Comparison of ENCODE assay signal across 8 mouse cellular contexts in the genomic region with DNA sequence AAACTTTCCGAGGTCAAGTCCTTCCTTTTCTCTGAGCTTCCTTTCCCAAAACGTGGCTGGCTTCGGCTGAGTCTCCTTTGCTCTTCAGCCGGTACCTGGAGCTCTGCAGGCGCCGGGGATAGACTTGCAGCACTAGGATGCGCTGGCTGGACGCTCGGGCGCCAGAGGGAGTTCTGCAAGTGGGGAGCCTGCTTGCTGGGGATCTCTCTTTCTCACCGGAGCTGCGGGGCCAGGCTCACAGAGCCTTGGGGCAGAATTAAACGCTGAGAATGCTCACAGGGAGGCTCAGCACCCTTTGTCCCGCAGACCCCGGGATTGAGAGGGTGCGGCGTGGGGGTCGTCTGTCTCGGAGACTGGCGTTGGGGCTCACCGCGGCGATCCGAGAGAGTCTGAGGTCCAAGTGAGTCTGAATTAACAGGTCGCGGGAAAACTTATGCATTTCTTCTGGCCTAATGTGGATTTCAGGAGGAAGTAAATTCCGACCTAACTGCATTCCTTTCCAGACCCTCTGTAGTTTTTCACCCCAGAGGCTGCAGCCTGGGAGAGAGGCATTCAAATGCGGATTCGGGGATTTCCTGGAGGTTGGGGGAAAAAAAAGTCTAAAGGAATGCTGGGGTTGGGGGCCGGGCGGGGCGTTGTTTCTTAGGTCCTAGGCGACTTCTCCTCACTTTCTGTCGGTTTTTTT. TPM values are rescaled to one million over a fixed set of nuclear protein-coding genes. Genes with fewer than 3 reads are reported as not detected.
DNase-seq lines count a peak whose midpoint lies in the region; ATAC-seq and TF ChIP-seq lines count a peak whose summit lies in the region.

No protein-coding gene starts in this region.

- no peaks in the 10 kb centered on the region for H3K4me1 ChIP-seq in embryonic facial prominence, embryonic 11.5 days (ENCODE audit: control insufficient read depth, insufficient read depth, low read length)
- H3K4me1 ChIP-seq in heart, embryonic 12.5 days (replicated peaks): 0 out of 2 replicates have a peak, but pooled peaks cover 12% of the 10 kb centered on the region
- 0 out of 2 replicates have a peak, but pooled peaks cover 5% of the 10 kb centered on the region for H3K4me1 ChIP-seq in kidney, postnatal 0 days (replicated peaks; ENCODE audit: insufficient read depth, low read length)
- no peaks in the 10 kb centered on the region for H3K4me1 ChIP-seq in liver, embryonic 13.5 days (replicated peaks)
- H3K4me1 ChIP-seq in neural tube, embryonic 14.5 days (ENCODE audit: control insufficient read depth, insufficient read depth, low read length): 0 out of 2 replicates have a peak, but pooled peaks cover 4% of the 10 kb centered on the region

- H3K9me3 ChIP-seq in embryonic facial prominence, embryonic 11.5 days (replicated peaks; ENCODE audit: control insufficient read depth, low read length): no peaks in the 10 kb centered on the region
- H3K9me3 ChIP-seq in heart, embryonic 12.5 days (replicated peaks): no peaks in the 10 kb centered on the region
- H3K9me3 ChIP-seq in kidney, postnatal 0 days (replicated peaks; ENCODE audit: low read length): no peaks in the 10 kb centered on the region
- no peaks in the 10 kb centered on the region for H3K9me3 ChIP-seq in liver, embryonic 13.5 days (replicated peaks)
- no peaks in the 10 kb centered on the region for H3K9me3 ChIP-seq in neural tube, embryonic 14.5 days (ENCODE audit: control insufficient read depth, low read length)

- peak overlapping the region; percentile 70 for H3K4me3 ChIP-seq in embryonic facial prominence, embryonic 11.5 days (ENCODE audit: low read depth, low read length)
- peak overlapping the region; percentile 77 for H3K4me3 ChIP-seq in heart, embryonic 12.5 days
- peak overlapping the region; percentile 77 for H3K4me3 ChIP-seq in kidney, postnatal 0 days (replicated peaks; ENCODE audit: low read depth, low read length)
- H3K4me3 ChIP-seq in liver, embryonic 13.5 days (replicated peaks): peak overlapping the region; percentile 58
- H3K4me3 ChIP-seq in neural tube, embryonic 14.5 days (ENCODE audit: low read depth, low read length): peak overlapping the region; percentile 72

- H3K27me3 ChIP-seq in embryonic facial prominence, embryonic 11.5 days (ENCODE audit: control insufficient read depth, insufficient read depth, low read length): no peaks in the 10 kb centered on the region
- no peaks in the 10 kb centered on the region for H3K27me3 ChIP-seq in heart, embryonic 12.5 days (replicated peaks)
- H3K27me3 ChIP-seq in kidney, postnatal 0 days (ENCODE audit: insufficient read depth, low read length): no peaks in the 10 kb centered on the region
- H3K27me3 ChIP-seq in liver, embryonic 13.5 days: peaks cover 65% of the 10 kb centered on the region
- H3K27me3 ChIP-seq in neural tube, embryonic 14.5 days (ENCODE audit: control insufficient read depth, insufficient read depth, low read length): no peaks in the 10 kb centered on the region

- H3K9ac ChIP-seq in embryonic facial prominence, embryonic 11.5 days (replicated peaks; ENCODE audit: low read length): peak overlapping the region; percentile 82
- H3K9ac ChIP-seq in heart, embryonic 12.5 days: peak overlapping the region; percentile 87
- peak overlapping the region; percentile 67 for H3K9ac ChIP-seq in kidney, postnatal 0 days (ENCODE audit: low read depth, low read length)
- peak overlapping the region; percentile 47 for H3K9ac ChIP-seq in liver, embryonic 13.5 days
- H3K9ac ChIP-seq in neural tube, embryonic 14.5 days (replicated peaks; ENCODE audit: low read depth, low read length): peak overlapping the region; percentile 57

- TF ChIP-seq CTCF in kidney, postnatal 0 days (IDR thresholded peaks at IDR 0.05; ENCODE audit: low read depth): peak; percentile 49

- DNase-seq in cerebellum, adult 11 months: peak; percentile 68
- peak; percentile 74 for DNase-seq in embryonic facial prominence, embryonic 11.5 days (ENCODE audit: low spot score)
- DNase-seq in kidney, postnatal 0 days (ENCODE audit: low spot score): peak; percentile 82
- DNase-seq in liver, embryonic 13.5 days: no peak
- DNase-seq in urinary bladder, postnatal 4 days (ENCODE audit: low spot score in 2 of 2): peak; percentile 48 to 73

- H3K27ac ChIP-seq in embryonic facial prominence, embryonic 11.5 days (replicated peaks; ENCODE audit: low read depth, low read length): peak overlapping the region; percentile 83
- peak overlapping the region; percentile 92 for H3K27ac ChIP-seq in heart, embryonic 12.5 days (ENCODE audit: poor library complexity, severe bottlenecking)
- H3K27ac ChIP-seq in kidney, postnatal 0 days: peak overlapping the region; percentile 91
- no peak overlapping the region for H3K27ac ChIP-seq in liver, embryonic 13.5 days
- peak overlapping the region; percentile 1; the same call in 1 of the 2 replicates for H3K27ac ChIP-seq in neural tube, embryonic 14.5 days (ENCODE audit: low read depth, low read length)

- H3K4me2 ChIP-seq in embryonic facial prominence, embryonic 11.5 days (ENCODE audit: low read depth, low read length): peak overlapping the region; percentile 72
- H3K4me2 ChIP-seq in heart, embryonic 12.5 days: peak overlapping the region; percentile 82
- peak overlapping the region; percentile 79 for H3K4me2 ChIP-seq in kidney, postnatal 0 days (ENCODE audit: low read length)
- H3K4me2 ChIP-seq in liver, embryonic 13.5 days: peak overlapping the region; percentile 61
- H3K4me2 ChIP-seq in neural tube, embryonic 14.5 days (ENCODE audit: low read depth, low read length): peak overlapping the region; percentile 67

- H3K36me3 ChIP-seq in embryonic facial prominence, embryonic 11.5 days (replicated peaks; ENCODE audit: control insufficient read depth, insufficient read depth, low read depth, low read length): no peaks in the 10 kb centered on the region
- peaks cover 7% of the 10 kb centered on the region; the same call in 1 of the 2 replicates for H3K36me3 ChIP-seq in heart, embryonic 12.5 days
- H3K36me3 ChIP-seq in kidney, postnatal 0 days (ENCODE audit: insufficient read depth, low read length): 0 out of 2 replicates have a peak, but pooled peaks cover 3% of the 10 kb centered on the region
- no peaks in the 10 kb centered on the region for H3K36me3 ChIP-seq in liver, embryonic 13.5 days
- H3K36me3 ChIP-seq in neural tube, embryonic 14.5 days (ENCODE audit: control insufficient read depth, insufficient read depth, low read length): no peaks in the 10 kb centered on the region

- no peak for ATAC-seq in cerebellum, adult (ENCODE audit: insufficient number of reproducible peaks, low FRiP score, low TSS enrichment)
- ATAC-seq in embryonic facial prominence, embryonic 11.5 days (replicated peaks; ENCODE audit: insufficient number of reproducible peaks, low FRiP score, low TSS enrichment, low read depth): peak; percentile 2; the same call in 1 of the 2 replicates
- 0 out of 2 replicates have a peak, but pooled peaks have one; percentile 1 for ATAC-seq in heart, embryonic 12.5 days (ENCODE audit: insufficient number of reproducible peaks, low FRiP score)
- ATAC-seq in kidney, postnatal 0 days (replicated peaks; ENCODE audit: low FRiP score, low read depth): no peak
- ATAC-seq in liver, embryonic 13.5 days (ENCODE audit: low read depth): no peak
- no peak for ATAC-seq in neural tube, embryonic 14.5 days (ENCODE audit: low read depth)

- 0% methylated on average over 34 of the region's 34 CpGs for WGBS in embryonic facial prominence, embryonic 11.5 days
- under 1% methylated on average over 34 of the region's 34 CpGs for WGBS in heart, embryonic 12.5 days
- WGBS in kidney, postnatal 0 days: under 1% methylated on average over 34 of the region's 34 CpGs
- WGBS in liver, embryonic 13.5 days (ENCODE audit: insufficient replicate concordance): under 1% methylated on average over 34 of the region's 34 CpGs
- WGBS in neural tube, embryonic 14.5 days: under 1% methylated on average over 34 of the region's 34 CpGs

RNA-seq across cellular contexts. Expression of a gene that starts 2.0 kb away (rescaled TPM):
- polyA plus RNA-seq in embryonic facial prominence, embryonic 11.5 days (2014; fragmentation: Nextera tagmentation; extraction: Ambion mirVana): 34.4 and 37.7 TPM in 2 replicates
- 21.3 and 24.9 TPM in 2 replicates for polyA plus RNA-seq in heart, embryonic 12.5 days (2016; fragmentation: Nextera tagmentation; extraction: Ambion mirVana)
- polyA plus RNA-seq in kidney, postnatal 0 days (2015; fragmentation: Nextera tagmentation; extraction: Ambion mirVana): 13.3 and 15.9 TPM in 2 replicates
- polyA plus RNA-seq in liver, embryonic 13.5 days (2015; fragmentation: Nextera tagmentation; extraction: Ambion mirVana): 0.84 and 1.2 TPM in 2 replicates
- 25.8 and 26.3 TPM in 2 replicates for polyA plus RNA-seq in neural tube, embryonic 14.5 days (2014; fragmentation: Nextera tagmentation; extraction: Ambion mirVana)

Comparison
In these comparisons a context has a peak if more than half of its experiments do, and no peak if none do; other contexts are left out.
1. ATAC-seq: peak in embryonic facial prominence, embryonic 11.5 days (single experiment) and heart, embryonic 12.5 days (single experiment); none in cerebellum, adult (single experiment), kidney, postnatal 0 days (single experiment), liver, embryonic 13.5 days (single experiment) and neural tube, embryonic 14.5 days (single experiment).
2. Peak in every context shown above with its lines, with median percentiles within 50 percentile points of each other: H3K4me2 ChIP-seq, H3K4me3 ChIP-seq and H3K9ac ChIP-seq.